Mouse (Mus musculus) liver (tissue): ENCODE results near the gene Sel1l3.
A peak's percentile ranks its signal among the peaks of the same experiment; 100 is the strongest.

Experiments used
- DNase-seq: peaks from one replicate; pipeline ENCODE4 v3.0.0-alpha.2; 2020; ENCODE audit warnings: mixed read lengths

Gene Sel1l3

GRCm38 (mm10) chr5:53140158-53140927 lies 73.4 kb downstream of the Sel1l3 start:
- DNase-seq, result no peak

DNA sequence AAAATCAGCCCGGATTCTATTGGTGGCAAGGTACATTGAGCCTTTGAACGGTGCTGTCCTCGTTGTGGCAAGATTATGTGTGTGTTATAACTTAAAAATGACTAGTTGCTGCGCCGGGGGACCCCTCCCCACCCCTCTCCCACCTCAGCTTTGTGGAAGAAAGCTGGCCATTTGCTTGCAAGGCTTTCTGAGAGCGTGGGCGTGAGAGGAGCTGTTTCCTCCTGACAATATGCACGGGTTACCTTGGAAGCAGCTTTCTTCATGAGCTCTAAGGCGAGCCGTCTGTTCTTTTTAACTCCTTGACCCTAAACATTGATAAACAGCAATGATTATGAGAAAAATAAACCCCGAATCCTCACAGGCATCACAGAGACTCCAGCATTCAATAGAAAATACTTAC lies 74.2 kb downstream of the Sel1l3 start:
- DNase-seq, result no peak

GRCm38 (mm10) chr5:53139140-53139539 lies 74.6 kb downstream of the Sel1l3 start:
- DNase-seq, result no peak

DNA sequence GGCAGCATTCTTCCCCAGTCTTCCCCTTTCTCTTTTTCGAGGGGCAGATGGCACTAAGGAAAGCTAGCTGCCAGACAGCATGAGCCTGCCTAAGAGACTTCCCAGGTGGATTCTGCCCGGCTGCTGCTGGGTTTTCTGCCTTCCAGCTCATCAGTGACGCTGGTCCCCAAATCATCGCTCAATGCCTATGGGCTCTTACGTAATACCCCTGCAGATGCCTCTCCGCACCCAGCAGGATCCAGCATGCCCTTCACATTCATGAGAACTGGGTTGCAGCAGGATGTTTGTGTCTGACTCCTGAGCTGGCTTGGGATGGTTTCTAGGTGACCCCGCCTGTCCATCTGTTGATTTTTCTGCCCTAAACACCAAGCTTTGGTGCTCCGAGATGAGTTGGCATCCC lies 75.7 kb downstream of the Sel1l3 start:
- DNase-seq, result no peak

DNA sequence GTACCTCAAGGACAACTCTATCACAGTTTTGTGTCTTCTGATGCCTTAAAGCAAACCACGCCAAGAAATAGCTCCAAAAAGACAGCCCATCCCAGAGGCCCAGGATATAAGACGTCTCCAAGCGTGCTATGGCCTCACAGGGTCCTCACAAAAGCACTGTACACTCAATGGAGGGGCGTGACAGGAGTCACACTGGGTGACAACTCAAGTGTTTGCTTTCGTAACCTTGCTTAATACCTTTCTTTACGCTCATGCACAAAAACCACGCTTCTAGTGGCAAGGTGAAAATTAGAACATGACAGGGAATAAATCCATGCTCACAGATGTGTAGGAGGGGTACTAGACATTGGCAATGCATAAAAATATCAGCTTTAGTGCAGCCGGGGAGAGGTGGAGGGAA lies 77.7 kb downstream of the Sel1l3 start:
- DNase-seq, result no peak

GRCm38 (mm10) chr5:53134003-53134402 lies 79.7 kb downstream of the Sel1l3 start:
- no peak for DNase-seq

GRCm38 (mm10) chr5:53124701-53125100 lies 89.0 kb downstream of the Sel1l3 start:
- no peak for DNase-seq

DNA sequence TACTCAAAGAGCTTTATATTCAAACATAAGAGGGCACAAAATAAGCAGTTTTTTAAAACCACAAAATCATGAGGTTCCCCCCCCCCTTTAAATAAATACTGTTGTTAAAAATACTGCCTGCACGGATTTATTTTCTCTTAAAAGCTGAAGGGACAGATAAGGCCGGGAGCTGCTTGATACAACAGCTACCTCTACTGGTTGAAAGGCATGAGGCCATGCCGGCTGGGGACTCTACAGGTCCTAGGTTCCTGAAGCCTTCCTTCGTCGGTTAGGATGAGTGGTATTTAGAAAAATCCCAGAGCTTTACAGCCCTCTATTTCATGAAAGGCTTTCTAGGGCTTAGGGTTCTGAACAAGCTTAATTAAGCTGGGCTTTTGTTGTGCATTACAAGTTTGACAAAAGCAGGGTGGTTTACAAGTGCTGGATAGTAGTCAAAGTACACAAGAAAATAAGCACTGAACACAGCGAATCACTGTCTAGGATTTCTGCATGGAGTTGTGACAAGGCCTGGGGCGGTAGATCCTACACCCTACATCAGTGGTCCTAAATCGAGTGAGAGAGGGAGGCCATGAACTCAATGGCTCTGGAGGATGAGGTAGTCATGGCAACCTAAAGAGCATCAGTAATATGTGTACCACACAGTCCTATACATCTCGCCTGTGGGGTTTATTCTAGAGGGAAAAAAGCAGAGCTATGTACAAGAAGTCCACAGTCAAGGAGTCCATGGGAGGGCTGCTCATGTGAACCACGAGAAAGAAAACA lies 90.0 kb downstream of the Sel1l3 start:
- DNase-seq, result peak; percentile 18

DNA sequence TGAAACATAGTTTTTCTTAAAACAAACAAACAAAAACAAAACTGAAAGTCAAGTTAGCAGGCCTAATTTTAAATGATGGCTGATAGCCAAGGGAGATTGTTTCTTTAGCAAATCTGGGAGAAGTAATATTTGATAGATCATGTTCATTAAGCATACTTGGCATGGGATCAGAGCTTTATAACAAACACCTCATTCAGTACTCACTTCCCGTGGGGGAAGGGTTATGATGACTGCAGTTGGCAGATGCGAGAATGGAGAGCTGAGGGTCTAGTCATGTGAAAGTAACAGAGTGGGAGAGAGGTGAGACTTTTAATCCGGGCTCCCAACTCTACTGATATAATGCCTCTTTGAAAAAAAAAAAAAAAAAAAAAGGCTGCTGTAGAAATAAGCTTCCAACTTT lies 94.0 kb downstream of the Sel1l3 start:
- DNase-seq, result no peak

DNA sequence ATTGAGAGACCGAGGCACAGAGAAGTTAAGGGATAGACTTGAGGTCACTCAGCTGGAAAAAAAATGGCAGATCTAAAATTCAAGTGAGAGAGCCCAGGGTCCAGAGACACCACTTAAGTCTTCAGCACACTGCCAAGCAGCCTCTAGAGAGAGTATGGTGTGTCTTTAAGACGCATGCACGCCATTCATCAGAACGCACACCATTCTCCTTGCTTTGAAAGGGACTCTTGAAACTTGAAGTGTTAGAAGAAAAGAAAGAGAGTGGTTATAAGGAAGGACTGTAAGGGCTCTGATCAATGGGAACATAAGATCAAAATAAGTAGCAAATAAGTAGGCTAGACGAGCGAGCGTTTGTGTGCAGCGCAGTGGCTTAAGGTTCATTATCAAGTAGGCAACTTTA lies 95.5 kb downstream of the Sel1l3 start:
- DNase-seq, result no peak

DNA sequence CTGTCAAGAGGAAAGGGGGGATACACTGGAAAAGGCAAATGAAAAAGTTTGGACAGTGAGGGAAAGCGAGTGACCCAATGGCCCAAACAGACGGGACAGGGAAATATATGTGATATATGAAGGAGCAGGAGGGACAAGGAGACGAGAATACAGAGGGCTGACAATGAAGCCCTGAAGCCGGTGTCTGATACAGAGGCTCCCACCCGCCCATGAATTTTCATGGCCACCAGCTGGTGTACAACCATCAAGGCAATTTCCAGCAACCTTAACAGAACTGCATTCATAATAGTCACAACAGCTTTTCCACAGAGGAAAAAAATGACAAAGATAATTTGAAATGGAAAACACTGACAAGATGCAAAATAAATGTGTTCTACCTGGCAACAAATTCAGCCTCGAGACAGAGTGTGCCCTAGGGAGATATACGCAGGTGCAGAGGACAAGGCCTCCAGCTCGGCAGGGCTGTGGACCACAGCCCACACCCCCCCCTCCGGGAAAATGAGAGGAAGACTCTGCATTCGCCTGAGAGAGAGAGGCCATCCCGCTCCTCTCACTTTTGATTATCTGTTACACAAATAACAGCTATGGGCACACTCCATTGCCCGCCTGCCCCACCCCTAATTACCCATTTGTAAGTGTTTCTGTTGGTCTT lies 99.0 kb downstream of the Sel1l3 start:
- no peak for DNase-seq

DNA sequence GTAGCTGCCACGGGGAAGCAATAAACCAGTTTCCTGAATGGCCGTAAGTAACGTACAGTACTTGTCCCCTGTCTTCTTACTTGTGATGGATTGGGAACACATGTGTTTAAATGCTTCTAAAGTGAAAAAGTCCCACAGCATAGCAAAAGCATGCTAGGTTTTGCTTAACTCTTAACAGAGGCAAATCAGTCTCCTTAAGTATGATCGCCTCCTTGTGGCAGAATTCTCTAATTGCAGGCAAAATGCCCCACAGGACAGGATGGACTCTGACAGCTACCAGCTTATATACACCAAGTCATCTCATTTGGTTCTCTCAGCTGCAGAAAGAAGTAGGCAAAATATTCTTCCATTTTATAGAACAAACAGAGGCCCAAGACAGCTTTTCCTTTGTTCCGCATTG lies 100.8 kb downstream of the Sel1l3 start:
- no peak for DNase-seq

- DNase-seq, result no peak
Measured at GRCm38 (mm10) chr5:53111036-53111435, 102.7 kb downstream of the Sel1l3 start.

GRCm38 (mm10) chr5:53110225-53110624 lies 103.5 kb downstream of the Sel1l3 start:
- no peak for DNase-seq

- no peak for DNase-seq
Measured at GRCm38 (mm10) chr5:53108668-53109067, 105.1 kb downstream of the Sel1l3 start.

DNA sequence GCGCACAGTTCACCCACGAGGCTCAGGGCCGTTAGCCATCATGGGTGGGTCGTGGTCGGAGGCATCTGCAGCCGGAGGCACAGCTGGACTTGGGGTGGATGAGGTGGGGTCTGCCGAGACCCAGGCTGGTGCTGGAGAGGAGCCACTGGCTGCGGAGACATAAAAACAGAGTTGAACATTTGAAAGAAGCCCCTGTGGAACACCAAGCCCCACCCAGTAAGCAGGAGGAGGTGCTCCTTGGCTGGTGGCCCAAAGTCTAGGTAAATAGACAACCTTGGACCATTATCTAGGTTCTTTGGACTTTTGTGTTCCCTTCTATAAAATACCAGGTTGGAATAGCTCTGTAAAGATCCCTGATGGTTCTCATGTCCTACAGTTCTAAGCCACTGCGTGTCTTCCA lies 105.7 kb downstream of the Sel1l3 start:
- no peak for DNase-seq

DNA sequence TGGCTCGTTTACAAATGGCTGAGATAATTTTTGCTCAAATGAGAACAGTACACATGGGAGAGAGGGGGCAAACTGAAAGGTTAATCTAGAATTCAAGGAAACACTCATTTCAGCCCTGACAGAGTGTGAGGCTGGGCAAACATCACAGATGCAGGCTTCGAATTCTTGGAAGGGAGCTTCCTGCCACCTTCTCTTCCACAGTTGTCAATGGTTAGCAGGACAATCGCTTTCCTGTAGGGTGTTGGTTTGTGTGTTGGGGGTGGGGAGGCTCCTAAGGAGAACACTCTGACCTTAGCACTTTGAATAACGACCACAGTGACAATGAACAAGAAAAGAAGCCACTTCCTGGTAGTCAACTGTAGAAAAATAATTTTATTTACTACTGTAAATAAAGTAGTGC lies 107.0 kb downstream of the Sel1l3 start:
- DNase-seq, result no peak

DNA sequence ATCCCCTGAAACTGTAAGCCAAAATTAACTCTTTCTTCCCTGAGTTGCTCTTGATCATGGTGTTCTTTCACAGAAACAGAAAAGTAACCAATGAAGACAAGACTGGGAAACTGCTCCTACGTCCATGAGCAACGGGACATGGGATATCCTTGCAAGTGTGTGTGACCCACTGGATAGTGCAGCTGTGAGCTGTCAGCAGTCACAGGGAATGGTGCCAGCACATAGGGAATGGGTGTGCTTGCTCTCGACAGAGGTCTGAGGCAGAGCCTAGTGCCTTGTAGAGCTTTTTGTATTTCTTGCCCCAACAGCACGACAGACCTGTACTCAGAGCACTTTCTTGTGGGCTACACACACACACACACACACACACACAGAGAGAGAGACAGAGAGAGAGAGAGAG lies 107.6 kb downstream of the Sel1l3 start:
- DNase-seq, result no peak

DNA sequence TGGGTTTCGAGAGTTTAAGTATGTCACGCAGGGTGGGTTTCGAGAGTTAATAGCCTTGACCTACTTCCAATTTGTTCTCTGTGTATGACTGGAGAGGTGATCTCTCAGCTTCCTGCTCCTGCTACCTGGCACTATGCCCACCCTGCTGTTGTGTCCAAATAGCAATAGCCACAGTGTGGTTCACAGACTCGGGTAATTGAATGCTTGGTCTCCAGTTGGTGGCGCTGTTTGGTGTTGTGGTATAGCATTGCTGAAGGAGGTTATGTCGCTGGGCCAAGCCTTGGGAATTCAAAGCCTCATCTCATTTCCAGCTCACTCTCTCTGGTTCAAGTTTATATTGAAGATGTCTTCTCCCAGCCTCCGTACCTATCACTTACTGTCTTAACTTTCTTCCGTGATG lies 108.0 kb downstream of the Sel1l3 start:
- no peak for DNase-seq

DNA sequence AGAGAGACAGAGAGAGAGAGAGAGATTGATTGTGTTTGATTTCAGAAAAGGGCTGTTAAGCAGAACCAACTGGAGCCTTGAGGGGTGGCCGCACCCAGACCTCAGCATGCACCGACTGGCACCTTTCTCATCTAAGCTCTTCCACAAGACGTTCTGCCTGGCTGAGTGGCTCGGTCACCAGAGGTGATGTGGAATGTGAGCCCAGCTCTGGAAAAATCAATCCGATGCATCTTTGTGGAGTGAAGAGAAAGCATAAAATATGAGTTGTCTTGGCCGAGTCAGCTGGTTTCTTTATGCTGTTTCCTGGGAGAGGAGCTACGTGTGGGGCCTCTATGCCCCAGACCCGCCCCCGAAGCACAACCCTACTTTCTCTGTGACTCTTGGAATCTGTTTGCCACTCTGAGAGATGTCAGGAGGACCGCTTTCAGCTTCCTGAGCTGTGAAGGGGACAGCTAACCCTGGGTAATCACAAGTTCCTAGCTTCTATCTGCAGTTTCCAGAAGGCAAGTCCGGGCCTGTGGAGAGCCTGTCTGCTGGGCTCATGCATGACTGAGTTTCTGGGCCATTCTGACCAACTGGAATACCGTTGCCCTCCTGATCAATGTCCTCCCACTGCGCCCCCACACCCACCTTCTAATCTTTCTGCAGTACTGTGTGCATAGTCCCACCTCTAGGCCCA lies 109.4 kb downstream of the Sel1l3 start:
- no peak for DNase-seq

DNA sequence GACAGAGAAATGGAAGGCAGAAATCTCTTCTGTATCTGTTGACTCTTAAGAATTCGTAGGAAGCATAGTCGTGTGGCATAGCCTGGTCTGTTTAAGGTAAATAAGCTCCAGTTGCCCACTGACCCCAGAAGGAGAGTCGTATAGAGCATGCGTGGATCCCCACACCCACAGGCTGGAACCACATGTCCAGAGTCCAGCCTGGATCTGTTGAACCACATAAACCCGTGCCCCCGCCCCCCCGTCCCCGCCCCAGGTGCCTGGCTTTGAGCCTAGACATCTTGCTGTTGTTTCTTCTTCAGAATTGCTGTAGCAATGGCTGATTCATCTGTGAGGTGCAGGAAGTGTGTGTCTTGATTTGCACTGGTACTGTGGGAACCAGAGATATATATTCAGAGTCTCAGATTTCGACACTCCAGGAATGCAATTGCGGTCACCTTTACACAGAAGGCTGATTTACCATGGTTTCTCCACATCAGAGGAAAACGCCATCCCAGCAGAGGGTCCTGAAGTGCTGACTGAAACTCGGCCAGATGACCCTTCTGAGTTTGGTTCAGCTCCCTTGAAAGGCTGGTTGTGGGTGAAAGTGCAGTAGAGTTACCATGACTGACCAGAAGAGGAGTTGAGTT lies 111.8 kb downstream of the Sel1l3 start:
- DNase-seq, result no peak

DNA sequence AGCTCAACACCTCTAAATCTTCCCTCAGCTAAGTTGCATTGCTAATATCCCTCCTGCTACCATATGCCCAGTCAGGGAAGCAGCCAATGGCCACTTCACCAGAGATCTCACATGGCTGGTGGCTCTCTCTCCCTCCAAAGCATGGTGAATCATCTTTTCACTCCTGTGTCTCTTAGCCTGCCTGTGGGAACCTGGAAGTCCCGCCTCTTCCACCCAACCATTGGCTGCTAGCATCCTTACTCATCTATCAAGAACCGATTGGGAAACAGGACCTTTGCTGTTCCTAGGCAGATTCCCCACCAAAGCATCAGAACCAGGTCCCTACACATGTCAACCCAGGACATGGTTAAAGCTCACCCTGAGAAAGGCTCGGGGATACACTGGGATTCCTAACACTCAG lies 122.4 kb downstream of the Sel1l3 start:
- no peak for DNase-seq

- DNase-seq, result no peak
Measured at GRCm38 (mm10) chr5:53087452-53087851, 126.3 kb downstream of the Sel1l3 start.
